Mouse (Mus musculus): ENCODE data around the gene BC030867. TPM values are rescaled to one million over a fixed set of nuclear protein-coding genes. Genes with fewer than 3 reads are reported as not detected.
"Not testable (repeated sequence)": the region's sequence is repeated elsewhere in the genome, so short reads cannot be mapped to it uniquely, and the experiment has no call there.

BC030867 gene
- total RNA-seq, 2 experiments from 2014 or later, result 1.3 to 1.5 TPM

DNA sequence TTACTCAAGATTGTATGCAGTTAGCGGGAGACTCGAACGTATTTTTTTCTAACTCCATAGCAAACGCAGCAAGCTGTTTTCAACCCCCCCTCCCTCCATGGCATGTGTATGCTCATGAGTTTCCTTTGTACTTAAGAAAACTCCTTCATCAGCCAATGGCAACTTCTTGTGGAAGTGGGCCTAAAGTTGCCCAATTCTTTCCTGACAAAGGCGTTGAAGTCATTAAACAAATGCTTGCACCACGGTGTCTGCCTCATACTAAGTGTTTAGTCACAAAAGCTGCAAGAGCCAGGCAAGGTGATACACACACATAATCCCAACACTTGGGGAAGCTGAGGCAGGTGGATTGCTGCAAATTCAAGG, 2.4 kb upstream of the BC030867 start:
- DNase-seq (ENCODE audit: extremely low spot score in 1 of 2, low spot score in 1 of 2), result no peak

DNA sequence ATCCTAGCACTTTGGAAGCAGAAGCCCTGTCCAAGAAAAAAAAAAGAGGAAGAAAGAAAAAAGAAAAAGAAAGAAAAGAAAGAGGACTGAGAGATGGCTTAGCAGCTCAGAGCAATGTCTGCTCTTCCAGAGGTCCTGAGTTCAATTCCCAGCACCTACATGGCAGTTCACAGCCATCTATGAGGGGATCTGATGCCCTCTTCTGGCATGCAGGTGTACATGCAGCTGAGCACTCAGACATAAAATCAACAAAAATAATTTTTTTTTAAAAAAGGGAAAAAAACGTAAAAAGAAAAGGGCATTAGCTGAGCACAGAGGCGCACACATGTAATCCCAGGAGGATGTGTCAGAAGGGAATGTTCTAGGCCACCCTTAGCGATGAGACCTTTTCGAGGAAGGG, 1.8 kb upstream of the BC030867 start:
- DNase-seq (ENCODE audit: extremely low spot score in 1 of 2, low spot score in 1 of 2), result no peak

GRCm38 (mm10) chr11:102249351-102250090, 839 bp downstream of the BC030867 start:
- no peak for DNase-seq (ENCODE audit: extremely low spot score in 1 of 2, low spot score in 1 of 2)

DNA sequence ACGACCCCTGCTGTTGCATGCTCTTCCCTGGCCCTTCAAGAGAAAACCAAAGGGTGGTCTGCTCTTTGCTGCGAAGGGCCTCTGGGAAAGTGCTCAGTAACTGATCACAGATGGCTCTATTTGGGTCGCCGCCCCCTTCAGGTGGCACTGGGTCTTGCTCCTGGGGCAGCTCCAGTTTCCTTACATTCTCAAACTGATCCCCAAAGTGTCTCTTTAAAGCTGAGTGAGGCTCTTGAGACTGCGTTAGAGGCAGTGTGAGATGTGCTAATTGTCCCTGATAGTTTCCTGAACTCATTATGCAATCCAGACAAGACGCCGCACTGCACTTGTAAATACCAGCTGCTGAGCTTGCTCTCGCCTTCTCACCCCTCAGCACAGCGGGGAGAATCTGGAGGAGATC, 8.8 kb downstream of the BC030867 start:
- DNase-seq (ENCODE audit: extremely low spot score in 1 of 2, low spot score in 1 of 2), result no peak

DNA sequence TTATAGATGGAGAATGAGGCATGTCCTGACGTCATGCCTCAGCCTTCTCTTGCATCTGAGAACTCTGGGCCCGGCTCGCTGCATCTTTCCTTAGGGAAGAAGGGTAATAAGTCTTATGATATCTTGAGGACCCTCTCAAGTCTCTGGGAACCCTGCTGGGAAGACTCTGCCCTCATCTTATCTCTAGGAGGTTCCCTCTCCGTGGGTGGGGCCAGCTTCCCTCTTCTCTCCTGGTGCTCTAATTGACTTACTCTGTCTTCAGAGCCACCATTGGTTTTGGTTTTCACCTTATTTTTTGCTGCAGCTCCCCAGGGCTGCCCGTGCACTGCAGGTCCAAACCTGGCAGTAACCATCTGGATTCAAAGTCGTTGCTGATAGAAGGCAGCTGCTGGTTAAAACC, 9.4 kb downstream of the BC030867 start:
- DNase-seq (ENCODE audit: extremely low spot score in 1 of 2, low spot score in 1 of 2), result no peak

DNA sequence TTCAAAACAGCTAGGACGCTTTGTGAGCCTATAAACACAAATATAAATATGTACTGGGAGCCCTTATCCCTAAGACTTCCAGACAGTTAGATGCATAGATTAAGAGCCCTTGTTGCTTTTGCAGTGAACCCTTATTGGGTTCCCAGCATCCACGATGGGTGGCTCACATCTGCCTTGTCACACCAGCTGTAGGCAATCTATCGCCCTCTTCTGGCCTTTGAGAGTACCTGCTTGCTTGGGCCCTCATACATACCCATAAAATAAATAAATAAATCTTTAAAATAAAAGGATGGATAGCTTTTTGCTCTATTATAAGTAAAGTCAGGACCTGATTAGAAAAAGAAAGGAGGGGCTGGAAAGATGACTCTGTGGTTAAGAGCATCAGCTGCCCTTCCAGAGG, 9.8 kb downstream of the BC030867 start:
- DNase-seq (ENCODE audit: extremely low spot score in 1 of 2, low spot score in 1 of 2), result no peak

- no peak for DNase-seq (ENCODE audit: extremely low spot score in 1 of 2, low spot score in 1 of 2)
These were observed 14.5 kb downstream of the BC030867 start for GRCm38 (mm10) chr11:102263211-102263610.

DNA sequence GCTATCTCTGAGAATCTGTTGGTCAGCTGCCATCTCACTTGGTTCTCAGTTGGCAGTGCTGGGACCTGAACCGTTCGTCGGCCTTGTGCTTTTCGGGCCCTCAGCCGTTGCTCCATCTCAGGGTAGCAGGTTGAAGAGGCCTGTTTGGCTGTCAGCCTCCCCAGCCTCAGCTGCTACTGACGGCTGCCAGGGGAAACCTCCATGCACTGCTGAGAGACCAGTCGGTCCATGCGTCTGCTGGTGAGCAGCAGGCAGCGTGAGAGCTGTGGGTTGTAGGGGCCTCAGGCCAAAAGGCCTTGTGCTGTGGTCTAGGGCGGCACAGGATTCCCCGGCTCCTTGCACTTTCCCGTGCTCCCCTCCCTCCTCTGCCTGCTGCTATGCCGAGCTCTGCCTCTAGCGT, 17.1 kb downstream of the BC030867 start:
- DNase-seq (ENCODE audit: extremely low spot score in 1 of 2, low spot score in 1 of 2), result no peak

DNA sequence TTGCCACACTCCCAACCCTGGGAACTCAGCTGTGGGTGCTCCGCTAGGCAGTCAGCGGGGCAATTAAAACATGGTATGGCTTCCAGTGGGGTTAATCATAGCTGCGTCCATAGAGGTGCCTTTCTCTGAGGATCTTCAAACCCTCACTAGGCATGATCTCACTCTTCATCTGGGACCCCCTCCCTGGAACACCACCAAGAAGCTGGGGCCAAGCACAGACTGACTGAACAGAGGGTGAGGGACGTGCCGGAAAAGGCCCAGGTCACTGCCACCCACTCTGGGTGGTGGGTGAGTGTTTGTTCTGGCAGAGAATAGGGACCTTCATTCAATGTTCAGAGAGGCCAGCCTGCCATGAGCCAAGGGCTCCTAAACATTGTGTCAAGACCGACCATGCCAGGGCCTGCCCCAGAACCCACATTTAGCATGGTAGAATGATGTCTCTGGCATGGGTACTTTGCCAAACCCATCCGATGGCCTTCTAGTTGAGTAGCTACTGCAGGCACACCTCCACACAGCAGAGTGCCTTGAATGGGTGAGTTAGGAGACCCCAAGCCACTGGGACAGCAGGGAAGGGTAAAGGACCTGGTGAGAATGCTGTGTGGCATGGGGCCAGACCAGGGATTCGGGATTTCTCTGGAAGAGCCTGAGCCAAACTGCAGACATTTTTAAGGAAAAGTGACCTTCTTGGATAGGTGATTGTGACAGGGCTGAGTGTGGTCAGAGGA, 18.1 kb downstream of the BC030867 start:
- no peak for DNase-seq (ENCODE audit: extremely low spot score in 1 of 2, low spot score in 1 of 2)

DNA sequence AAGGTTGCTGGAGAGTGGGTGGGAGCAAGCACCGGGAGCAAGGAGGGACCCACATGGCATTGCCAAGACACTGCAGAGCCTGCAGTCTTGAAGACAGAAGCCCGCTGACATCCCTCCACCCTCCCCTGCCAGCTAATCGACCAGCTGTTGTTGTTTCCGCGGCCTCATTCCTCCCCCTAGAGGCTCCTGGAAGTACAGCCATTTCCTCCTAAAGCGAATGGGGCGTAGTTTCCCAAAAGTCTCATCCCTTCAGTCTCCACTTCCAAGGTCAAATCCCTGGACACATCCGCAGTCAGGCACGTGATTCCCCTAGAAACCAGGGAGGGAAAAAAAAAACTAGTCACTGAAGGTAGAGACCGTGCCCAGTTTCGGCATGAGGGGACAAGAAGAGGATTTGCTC, 18.8 kb downstream of the BC030867 start:
- DNase-seq (ENCODE audit: extremely low spot score in 1 of 2, low spot score in 1 of 2), result peak; percentile 42 to 63

GRCm38 (mm10) chr11:102268520-102269244, 20.0 kb downstream of the BC030867 start, which contains the start of gene Asb16:
TSS of gene Asb16 (plus strand) at chr11:102268743.
- DNase-seq (ENCODE audit: extremely low spot score in 1 of 2, low spot score in 1 of 2), result no peak

GRCm38 (mm10) chr11:102276411-102276915, 27.8 kb downstream of the BC030867 start:
- DNase-seq (ENCODE audit: extremely low spot score in 1 of 2, low spot score in 1 of 2), result peak in 1 of 2 experiments; percentile 18

DNA sequence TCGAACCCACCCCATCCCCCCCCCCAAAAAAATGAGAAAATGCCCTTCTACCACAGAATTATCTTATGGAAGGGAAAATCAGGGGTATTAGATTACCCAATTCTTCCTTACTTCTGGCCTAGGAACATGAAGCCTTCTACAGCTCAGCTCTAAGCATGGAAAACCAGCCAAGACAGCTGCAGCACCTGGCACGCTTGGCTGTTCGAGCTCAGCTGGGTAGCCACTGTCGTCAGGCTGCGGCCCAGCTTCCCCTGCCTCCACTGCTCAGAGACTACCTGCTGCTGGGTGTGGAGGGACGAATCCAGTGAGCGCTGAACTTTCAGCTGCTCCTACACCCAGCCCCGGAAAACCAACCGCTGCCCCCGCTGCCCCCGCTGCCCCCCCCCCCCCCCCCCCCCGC, 29.1 kb downstream of the BC030867 start:
- DNase-seq (ENCODE audit: extremely low spot score in 1 of 2, low spot score in 1 of 2), result no peak

GRCm38 (mm10) chr11:102279595-102279994, 30.9 kb downstream of the BC030867 start:
- DNase-seq (ENCODE audit: extremely low spot score in 1 of 2, low spot score in 1 of 2), result no peak

DNA sequence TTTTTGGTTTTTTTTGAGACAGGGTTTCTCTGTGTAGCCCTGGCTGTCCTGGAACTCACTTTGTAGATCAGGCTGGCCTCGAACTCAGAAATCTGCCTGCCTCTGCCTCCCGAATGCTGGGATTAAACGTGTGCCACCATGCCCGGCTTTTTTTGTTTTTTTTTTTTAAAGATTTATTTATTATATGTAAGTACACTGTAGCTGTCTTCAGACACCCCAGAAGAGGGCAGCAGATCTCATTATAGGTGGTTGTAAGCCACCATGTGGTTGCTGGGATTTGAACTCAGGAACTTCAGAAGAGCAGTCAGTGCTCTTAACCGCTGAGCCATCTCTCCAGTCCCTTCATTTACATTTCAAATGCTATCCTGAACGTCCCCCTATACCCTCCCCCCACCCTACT, 31.6 kb downstream of the BC030867 start:
- DNase-seq (ENCODE audit: extremely low spot score in 1 of 2, low spot score in 1 of 2), result not testable (repeated sequence)

- no peak for DNase-seq (ENCODE audit: extremely low spot score in 1 of 2, low spot score in 1 of 2)
These were observed 35.2 kb downstream of the BC030867 start for GRCm38 (mm10) chr11:102283922-102284321.

DNA sequence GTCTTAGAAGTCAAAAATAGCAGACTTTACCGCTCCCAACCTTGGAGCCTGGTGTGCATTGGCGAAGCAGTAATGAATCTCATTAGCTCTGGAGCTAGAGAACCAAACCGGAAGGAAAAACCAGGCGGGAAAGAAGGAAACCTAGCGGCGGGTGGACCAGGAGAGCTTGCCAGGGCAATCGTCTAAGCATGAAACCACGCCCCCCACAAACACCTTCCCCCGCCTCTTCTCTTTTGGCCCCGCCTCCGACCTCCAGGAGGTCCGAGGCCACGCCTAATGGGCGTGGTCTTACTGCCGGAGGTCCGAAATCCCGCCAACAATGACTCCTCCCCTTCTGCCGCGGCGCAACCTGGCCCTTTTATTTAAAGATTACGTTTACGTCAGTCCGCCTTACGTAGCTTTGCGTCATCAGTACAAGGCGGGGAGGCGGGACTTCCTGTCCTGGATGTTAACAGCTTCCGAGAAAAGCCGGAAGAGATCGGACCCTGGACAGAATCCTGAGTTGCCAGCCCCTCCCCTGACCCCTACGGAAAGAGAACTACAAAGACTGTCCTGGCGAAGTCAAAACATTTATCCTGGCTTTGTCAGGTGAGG, 35.9 kb downstream of the BC030867 start, which contains the start of gene Tmub2:
Gene Tmub2 (plus strand): TSS at position 431 of the 594 bp plus-strand sequence.
- DNase-seq (ENCODE audit: extremely low spot score in 1 of 2, low spot score in 1 of 2), result peak; percentile 77 to 88

DNA sequence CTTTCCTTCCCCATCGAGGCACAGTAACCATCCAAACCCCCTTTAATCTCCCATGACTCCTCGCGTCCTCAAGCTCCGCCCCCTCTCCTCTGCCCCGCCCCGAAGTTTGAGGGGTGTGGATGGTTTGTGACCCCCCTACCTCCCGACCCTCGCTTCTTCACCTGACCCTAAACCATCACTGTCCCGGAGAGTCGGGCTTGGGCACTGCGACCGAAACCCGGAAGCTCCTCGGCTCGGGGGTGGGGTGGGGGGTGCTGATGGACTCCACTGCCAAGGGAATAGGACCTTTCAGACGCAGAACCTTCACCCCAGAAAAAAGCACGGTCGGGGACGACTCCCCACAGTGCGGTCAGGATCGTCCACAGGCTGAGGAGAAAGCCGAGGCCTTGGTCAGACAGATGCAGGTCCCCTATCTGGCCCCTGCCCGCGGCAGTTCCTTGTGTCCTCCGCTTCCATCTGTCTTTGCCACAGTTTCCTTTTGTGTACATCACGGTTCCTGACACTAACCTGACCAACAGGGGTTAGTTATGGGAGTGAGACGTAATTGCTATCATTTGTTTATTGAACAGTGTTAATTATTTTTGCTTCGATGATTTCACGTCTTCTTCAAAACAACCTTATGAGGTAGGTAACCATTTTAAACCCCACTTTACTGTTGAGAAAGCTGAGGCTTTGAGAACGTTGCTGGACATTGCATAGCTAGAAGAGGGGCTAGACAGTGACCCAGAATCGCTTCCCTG, 36.6 kb downstream of the BC030867 start:
- no peak for DNase-seq (ENCODE audit: extremely low spot score in 1 of 2, low spot score in 1 of 2)

DNA sequence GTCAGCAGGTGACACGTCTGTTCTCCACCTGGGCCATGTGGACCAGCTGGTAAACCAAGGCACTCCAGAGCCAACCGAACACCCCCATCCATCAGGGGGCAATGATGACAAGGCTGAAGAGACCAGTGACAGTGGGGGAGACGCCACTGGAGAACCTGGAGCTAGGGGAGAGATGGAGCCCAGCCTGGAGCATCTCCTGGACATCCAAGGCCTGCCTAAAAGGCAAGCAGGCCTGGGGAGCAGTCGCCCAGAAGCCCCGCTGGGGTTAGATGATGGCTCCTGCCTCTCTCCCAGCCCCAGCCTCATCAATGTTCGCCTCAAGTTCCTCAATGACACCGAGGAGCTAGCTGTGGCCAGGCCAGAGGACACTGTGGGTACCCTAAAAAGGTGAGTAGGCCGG, 38.8 kb downstream of the BC030867 start:
- DNase-seq (ENCODE audit: extremely low spot score in 1 of 2, low spot score in 1 of 2), result no peak

Measured in layer of hippocampus, postnatal 25 days (tissue).